Mouse (Mus musculus): ENCODE measurements around the gene Farsb. TPM values are rescaled to one million over a fixed set of nuclear protein-coding genes. Genes with fewer than 3 reads are reported as not detected.
"Not testable (repeated sequence)": the region's sequence is repeated elsewhere in the genome, so short reads cannot be mapped to it uniquely, and the experiment has no call there.

Gene Farsb
- polyA plus RNA-seq, 1 experiment = 23.1 TPM

DNA sequence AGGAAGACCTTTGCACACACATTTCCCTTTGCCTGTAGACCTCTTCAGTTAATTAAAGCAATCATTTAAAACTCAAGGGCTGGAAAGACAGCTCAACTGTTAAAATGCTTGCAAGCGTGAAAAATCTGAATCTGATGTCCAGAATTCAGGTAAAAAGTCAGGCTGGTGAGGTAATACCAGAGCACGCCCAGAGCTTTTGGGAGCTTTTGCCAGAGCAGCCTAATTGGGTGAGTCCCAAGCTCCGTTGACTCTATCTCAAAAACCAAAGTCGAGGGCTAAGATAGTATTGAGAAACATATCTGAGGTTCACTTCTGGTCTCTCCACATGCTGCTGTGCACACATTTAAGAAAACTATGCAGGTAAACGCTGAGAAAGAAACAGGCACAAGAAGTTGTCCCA lies 22.2 kb upstream of the Farsb start, which contains the start of gene Mogat1:
Gene Mogat1 (plus strand): TSS at position 130 of the 400 bp plus-strand sequence.
- peak within 1 kb of the TSS; percentile 54 for H3K4me3 ChIP-seq (ENCODE audit: insufficient read depth, low read depth, low read length)
- peak; percentile 85 for DNase-seq
- H3K36me3 ChIP-seq (ENCODE audit: control insufficient read depth, insufficient read depth, low read length) = no peaks in the 10 kb centered on the region
- no peak for TF ChIP-seq POLR2A (IDR thresholded peaks at IDR 0.05; ENCODE audit: low read depth, low read length)
- no peak for TF ChIP-seq CTCF (conservative IDR thresholded peaks at IDR 0.05; ENCODE audit: insufficient read depth, insufficient read length, low read depth, low read length)
- WGBS = 44% methylated on average over 5 of the region's 5 CpGs
- H3K27ac ChIP-seq (ENCODE audit: insufficient read depth, low read depth, low read length) = peak within 1 kb of the TSS; percentile 99
- peaks cover 2% of the 10 kb centered on the region; the same call in 1 of the 2 replicates for H3K4me1 ChIP-seq (ENCODE audit: control insufficient read depth, insufficient read depth, low read length)
- no peaks in the 10 kb centered on the region for H3K27me3 ChIP-seq (replicated peaks; ENCODE audit: control insufficient read depth, insufficient read depth, low read length)

DNA sequence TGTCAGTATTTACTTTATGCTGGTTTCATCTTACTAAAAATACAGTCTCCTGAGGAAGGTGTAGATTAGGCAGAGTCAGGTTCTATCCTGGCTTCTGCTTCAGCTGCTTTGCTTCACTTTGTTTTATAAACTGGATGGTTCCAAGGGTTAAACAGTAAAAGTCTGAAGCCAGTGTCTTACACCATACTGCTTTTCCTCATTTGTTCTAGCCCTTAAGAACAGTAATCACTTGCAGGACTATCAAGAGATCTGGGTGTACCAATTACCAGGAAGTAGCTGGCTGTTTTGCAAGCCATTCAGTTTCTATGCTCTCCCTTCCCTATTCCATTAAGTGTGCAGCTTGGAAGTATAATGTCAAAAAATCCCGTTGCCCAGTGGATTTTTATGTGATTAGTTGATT lies 18.4 kb upstream of the Farsb start:
- Histone ChIP-seq H3K27ac (ENCODE audit: insufficient read depth, low read depth, low read length) (no peak overlapping the region), H3K27me3 (replicated peaks; ENCODE audit: control insufficient read depth, insufficient read depth, low read length) (no peaks in the 10 kb centered on the region)

DNA sequence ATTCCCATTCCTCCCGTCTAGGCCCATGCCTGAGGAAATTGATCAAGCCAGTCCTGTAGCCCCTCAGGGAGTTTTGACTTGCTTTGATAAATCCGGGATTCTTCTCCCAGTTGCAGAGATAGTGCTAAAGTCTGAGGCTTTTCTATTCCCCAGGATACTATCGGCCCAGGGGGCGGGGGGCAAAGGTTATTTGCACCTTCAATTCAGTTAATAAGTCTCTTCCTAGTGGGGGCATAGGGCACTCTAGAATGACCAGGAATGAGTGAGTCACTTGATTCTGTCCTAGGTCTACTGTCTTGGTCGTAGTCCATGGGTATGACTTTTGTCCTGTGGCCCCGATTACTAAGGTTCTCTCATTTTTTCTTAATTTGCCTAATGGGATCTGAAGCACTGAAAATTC lies 13.8 kb upstream of the Farsb start:
- Histone ChIP-seq H3K36me3 (ENCODE audit: control insufficient read depth, insufficient read depth, low read length) (no peaks in the 10 kb centered on the region), H3K27ac (ENCODE audit: insufficient read depth, low read depth, low read length) (peak overlapping the region; percentile 95), H3K27me3 (replicated peaks; ENCODE audit: control insufficient read depth, insufficient read depth, low read length) (no peaks in the 10 kb centered on the region), H3K4me1 (ENCODE audit: control insufficient read depth, insufficient read depth, low read length) (no peaks in the 10 kb centered on the region; the same call in 1 of the 2 replicates), H3K4me3 (ENCODE audit: insufficient read depth, low read depth, low read length) (no peak overlapping the region)
- WGBS = 65% methylated on average over 6 of the region's 6 CpGs
- DNase-seq = peak; percentile 92
- TF ChIP-seq POLR2A (IDR thresholded peaks at IDR 0.05; ENCODE audit: low read depth, low read length) (no peak), CTCF (conservative IDR thresholded peaks at IDR 0.05; ENCODE audit: insufficient read depth, insufficient read length, low read depth, low read length) (no peak)

More for the DNA sequence above, 18.4 kb upstream of the Farsb start:
- 57% methylated on average over 1 of the region's 1 CpGs for whole genome bisulfite sequencing
- TF ChIP-seq CTCF (conservative IDR thresholded peaks at IDR 0.05; ENCODE audit: insufficient read depth, insufficient read length, low read depth, low read length) (no peak), POLR2A (IDR thresholded peaks at IDR 0.05; ENCODE audit: low read depth, low read length) (no peak)
- no peak overlapping the region for H3K4me3 ChIP-seq (ENCODE audit: insufficient read depth, low read depth, low read length)
- H3K36me3 ChIP-seq (ENCODE audit: control insufficient read depth, insufficient read depth, low read length) = no peaks in the 10 kb centered on the region
- no peak for DNase-seq
- H3K4me1 ChIP-seq (ENCODE audit: control insufficient read depth, insufficient read depth, low read length) = peaks cover 2% of the 10 kb centered on the region; the same call in 1 of the 2 replicates

DNA sequence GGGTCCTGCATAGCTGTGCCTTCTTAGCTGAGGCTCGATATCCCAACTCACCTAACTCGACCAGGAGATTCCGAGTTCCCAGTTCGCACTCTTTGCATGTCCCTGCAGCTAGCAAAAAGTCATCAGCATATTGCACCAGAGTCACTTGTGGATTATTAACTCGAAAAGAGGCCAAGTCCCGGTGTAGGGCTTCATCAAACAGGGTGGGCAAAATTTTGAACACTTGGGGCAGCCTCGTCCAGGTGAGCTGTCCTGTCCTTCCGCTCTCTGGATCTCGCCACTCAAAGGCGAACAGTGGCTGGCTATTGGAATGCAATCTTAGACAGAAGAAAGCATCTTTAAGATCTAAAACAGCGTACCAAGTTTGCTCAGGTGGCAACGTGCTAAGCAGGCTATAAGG lies 13.2 kb upstream of the Farsb start:
- not testable (repeated sequence) for H3K4me1 ChIP-seq (ENCODE audit: control insufficient read depth, insufficient read depth, low read length); H3K27me3 ChIP-seq (replicated peaks; ENCODE audit: control insufficient read depth, insufficient read depth, low read length); H3K4me3 ChIP-seq (ENCODE audit: insufficient read depth, low read depth, low read length); H3K36me3 ChIP-seq (ENCODE audit: control insufficient read depth, insufficient read depth, low read length)
- peak overlapping the region; percentile 95 for H3K27ac ChIP-seq (ENCODE audit: insufficient read depth, low read depth, low read length)
- WGBS = 55% methylated on average over 12 of the region's 12 CpGs
- peak; percentile 75 for DNase-seq

DNA sequence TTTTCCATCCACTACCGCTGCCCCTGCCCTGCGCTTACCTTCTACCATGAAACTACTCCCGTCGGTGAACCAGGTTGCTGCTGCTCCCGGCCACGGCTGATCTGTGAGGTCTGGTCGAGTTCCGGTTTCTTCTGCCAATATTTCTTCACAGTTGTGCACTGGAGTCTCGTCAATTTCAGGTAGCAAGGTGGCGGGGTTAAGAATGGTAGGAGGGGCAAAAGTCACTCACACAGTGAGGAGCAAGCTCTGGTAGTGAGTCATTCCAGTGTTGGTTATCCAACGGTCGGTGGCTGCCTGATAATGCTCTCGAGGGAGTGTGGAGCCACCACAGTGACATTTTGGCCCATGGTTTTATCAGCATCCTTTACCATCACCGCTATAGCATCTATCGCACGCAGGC lies 12.3 kb upstream of the Farsb start:
- no peaks in the 10 kb centered on the region for H3K4me1 ChIP-seq (ENCODE audit: control insufficient read depth, insufficient read depth, low read length)
- TF ChIP-seq CTCF (conservative IDR thresholded peaks at IDR 0.05; ENCODE audit: insufficient read depth, insufficient read length, low read depth, low read length) = no peak
- TF ChIP-seq POLR2A (IDR thresholded peaks at IDR 0.05; ENCODE audit: low read depth, low read length) = no peak
- no peaks in the 10 kb centered on the region for H3K36me3 ChIP-seq (ENCODE audit: control insufficient read depth, insufficient read depth, low read length)
- peak overlapping the region; percentile 95; the same call in 1 of the 2 replicates for H3K27ac ChIP-seq (ENCODE audit: insufficient read depth, low read depth, low read length)
- DNase-seq = peak; percentile 73
- no peaks in the 10 kb centered on the region for H3K27me3 ChIP-seq (replicated peaks; ENCODE audit: control insufficient read depth, insufficient read depth, low read length)
- H3K4me3 ChIP-seq (ENCODE audit: insufficient read depth, low read depth, low read length) = peak overlapping the region; percentile 31; the same call in 1 of the 2 replicates
- WGBS = 82% methylated on average over 16 of the region's 16 CpGs

DNA sequence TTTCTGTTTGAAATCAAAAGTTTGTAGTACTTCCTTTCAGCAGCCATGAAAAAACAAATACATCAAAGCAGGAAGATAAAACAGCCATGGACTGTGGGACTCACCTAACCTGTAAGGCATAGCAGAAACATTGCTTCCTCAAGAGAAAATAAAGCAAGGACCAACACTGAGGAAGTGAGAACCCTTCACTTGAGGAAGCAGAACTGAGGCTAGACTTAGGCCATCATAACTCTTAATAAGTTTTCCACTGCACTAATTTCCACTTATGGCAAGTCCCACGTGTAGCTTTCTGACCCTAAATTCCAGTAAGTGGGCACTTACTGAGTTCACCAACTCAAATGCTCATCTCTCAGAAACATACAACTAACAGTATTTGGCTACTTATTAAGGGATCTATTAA lies 1.4 kb upstream of the Farsb start:
- Histone ChIP-seq H3K4me3 (ENCODE audit: insufficient read depth, low read depth, low read length) (no peak overlapping the region), H3K4me1 (ENCODE audit: control insufficient read depth, insufficient read depth, low read length) (peaks cover 4% of the 10 kb centered on the region; the same call in 1 of the 2 replicates), H3K27ac (ENCODE audit: insufficient read depth, low read depth, low read length) (no peak overlapping the region), H3K36me3 (ENCODE audit: control insufficient read depth, insufficient read depth, low read length) (no peaks in the 10 kb centered on the region), H3K27me3 (replicated peaks; ENCODE audit: control insufficient read depth, insufficient read depth, low read length) (no peaks in the 10 kb centered on the region)
- DNase-seq = no peak
- WGBS = 43% methylated on average over 1 of the region's 1 CpGs
- no peak for TF ChIP-seq POLR2A (IDR thresholded peaks at IDR 0.05; ENCODE audit: low read depth, low read length)
- no peak for TF ChIP-seq CTCF (conservative IDR thresholded peaks at IDR 0.05; ENCODE audit: insufficient read depth, insufficient read length, low read depth, low read length)

DNA sequence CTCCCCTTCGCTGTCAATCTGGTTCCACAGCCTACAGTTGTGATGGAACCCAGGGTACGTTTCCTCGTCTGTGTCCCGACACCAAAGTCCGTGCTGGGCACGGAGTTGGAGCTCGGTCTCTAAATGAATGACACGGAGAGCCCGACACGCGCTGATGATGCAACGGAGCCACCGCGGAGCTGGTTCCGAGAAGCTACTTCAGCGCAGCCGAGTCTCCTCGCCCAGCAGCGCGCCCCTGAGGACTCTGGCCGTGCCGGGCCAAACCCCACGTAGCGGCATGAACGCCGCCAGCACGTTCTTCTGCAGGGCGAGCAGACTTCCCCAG lies 308 bp downstream of the Farsb start:
- Histone ChIP-seq H3K27me3 (replicated peaks; ENCODE audit: control insufficient read depth, insufficient read depth, low read length) (no peaks in the 10 kb centered on the region), H3K36me3 (ENCODE audit: control insufficient read depth, insufficient read depth, low read length) (no peaks in the 10 kb centered on the region), H3K27ac (ENCODE audit: insufficient read depth, low read depth, low read length) (peak overlapping the region; percentile 88), H3K4me1 (ENCODE audit: control insufficient read depth, insufficient read depth, low read length) (peaks cover 4% of the 10 kb centered on the region; the same call in 1 of the 2 replicates), H3K4me3 (ENCODE audit: insufficient read depth, low read depth, low read length) (peak overlapping the region; percentile 94)
- TF ChIP-seq POLR2A (IDR thresholded peaks at IDR 0.05; ENCODE audit: low read depth, low read length) (no peak), CTCF (conservative IDR thresholded peaks at IDR 0.05; ENCODE audit: insufficient read depth, insufficient read length, low read depth, low read length) (no peak)
- under 1% methylated on average over 28 of the region's 28 CpGs for WGBS
- DNase-seq = no peak

DNA sequence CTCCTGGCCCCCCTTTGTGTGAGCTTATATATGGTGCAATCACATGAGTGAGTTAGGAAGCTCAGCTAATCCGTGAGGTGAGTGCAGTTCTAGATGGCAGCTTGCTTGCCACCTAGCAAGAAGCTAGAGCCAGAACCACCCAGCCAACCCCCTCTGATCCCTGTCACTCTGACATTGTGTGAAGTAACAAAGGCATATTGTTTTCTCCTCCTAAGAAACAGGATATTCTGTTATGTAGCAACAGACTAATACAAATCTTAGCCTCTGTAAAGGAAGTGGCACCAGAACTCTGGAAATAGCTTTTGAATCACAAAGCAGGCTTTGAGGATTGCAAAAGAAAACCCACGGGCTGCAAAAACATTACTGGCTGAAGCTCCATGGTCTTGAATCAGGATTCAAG lies 4.3 kb downstream of the Farsb start:
- Histone ChIP-seq H3K27me3 (replicated peaks; ENCODE audit: control insufficient read depth, insufficient read depth, low read length) (no peaks in the 10 kb centered on the region), H3K27ac (ENCODE audit: insufficient read depth, low read depth, low read length) (no peak overlapping the region), H3K4me3 (ENCODE audit: insufficient read depth, low read depth, low read length) (no peak overlapping the region), H3K36me3 (ENCODE audit: control insufficient read depth, insufficient read depth, low read length) (no peaks in the 10 kb centered on the region), H3K4me1 (ENCODE audit: control insufficient read depth, insufficient read depth, low read length) (no peaks in the 10 kb centered on the region; the same call in 1 of the 2 replicates)
- TF ChIP-seq CTCF (conservative IDR thresholded peaks at IDR 0.05; ENCODE audit: insufficient read depth, insufficient read length, low read depth, low read length) = no peak
- TF ChIP-seq POLR2A (IDR thresholded peaks at IDR 0.05; ENCODE audit: low read depth, low read length) = no peak
- DNase-seq = no peak
- WGBS = 51% methylated on average over 2 of the region's 2 CpGs

Data from kidney, adult 2 months (tissue).